Mouse (Mus musculus) brown adipose tissue, adult 24 weeks (tissue): ENCODE data around the gene Dph1. TPM values are rescaled to one million over a fixed set of nuclear protein-coding genes. Genes with fewer than 3 reads are reported as not detected.

Experiments
- H3K27ac ChIP-seq: fragments of 200-500 bp; replicated peaks from 2 replicates; pipeline ENCODE4 v1.5.1; 2012; ENCODE audit warnings: low read depth, mild to moderate bottlenecking, low read length
- H3K4me1 ChIP-seq: fragments of 200-500 bp; 2 replicates; pipeline ENCODE4 v1.6.1; 2012; ENCODE audit warnings: low read length, mixed read lengths; ENCODE audit not compliant: control insufficient read depth, insufficient read depth, insufficient read length
- H3K4me3 ChIP-seq: fragments of 200-500 bp; 2 replicates; pipeline ENCODE4 v1.5.1; 2012; ENCODE audit warnings: low read depth, mild to moderate bottlenecking, low read length, moderate library complexity; ENCODE audit not compliant: insufficient read depth
- polyA plus RNA-seq: library from polyadenylated mRNA; stranded (reverse); fragments of >200 nt; gene quantifications from 2 replicates; pipeline ENCODE4 v1.2.4, GENCODE M21; 2012; ENCODE audit not compliant: missing spikeins, insufficient read depth, insufficient read length

Dph1 gene
- polyA plus RNA-seq, 1 experiment, result 9.4 TPM

- Histone ChIP-seq H3K4me3 (no peak overlapping the region), H3K27ac (peak overlapping the region; percentile 78)
Observed at GRCm38 (mm10) chr11:75147846-75148168, 43.2 kb downstream of the Dph1 start.

DNA sequence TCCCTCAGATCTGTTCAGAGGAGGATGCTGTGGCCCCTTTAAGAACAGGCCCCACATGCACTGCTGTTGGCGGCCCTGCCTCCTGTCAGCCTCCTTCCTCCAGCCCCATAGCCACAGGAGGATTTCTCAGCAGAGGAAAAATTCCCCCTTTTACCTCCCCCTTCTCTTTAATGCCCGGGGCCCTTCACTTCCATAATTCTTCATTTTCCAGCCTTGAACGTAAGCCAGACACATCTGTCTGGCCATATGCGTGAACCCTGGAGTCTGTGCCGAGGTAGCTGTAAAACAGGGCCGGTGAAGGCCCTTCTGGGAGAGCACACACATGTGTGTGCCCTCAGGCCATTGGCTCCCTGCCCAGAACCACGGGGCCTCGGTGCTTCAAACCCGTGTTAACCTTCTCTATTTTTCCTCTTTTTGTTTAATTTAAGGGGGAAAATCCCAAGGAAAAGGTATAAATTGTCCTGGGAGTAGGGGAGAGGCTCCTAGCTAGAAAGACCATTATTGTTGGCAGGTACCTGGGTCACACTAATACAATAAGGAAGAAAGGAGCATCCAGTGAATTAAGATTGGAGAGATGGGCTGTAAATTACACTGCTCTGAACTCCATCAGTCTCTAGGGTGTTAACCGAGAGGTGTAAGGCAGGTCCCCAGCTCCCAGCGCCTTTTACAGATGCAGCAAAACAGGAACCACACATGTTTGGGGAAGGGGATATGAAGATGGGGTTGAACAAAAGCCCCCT lies 43.8 kb downstream of the Dph1 start:
- peaks cover 13% of the 10 kb centered on the region for H3K4me1 ChIP-seq
- H3K27ac ChIP-seq, result peak overlapping the region; percentile 78
- no peak overlapping the region for H3K4me3 ChIP-seq

More at GRCm38 (mm10) chr11:75147846-75148168, 43.2 kb downstream of the Dph1 start:
- H3K4me1 ChIP-seq, result peaks cover 17% of the 10 kb centered on the region

GRCm38 (mm10) chr11:75145841-75146240 lies 45.2 kb downstream of the Dph1 start:
- Histone ChIP-seq H3K27ac (no peak overlapping the region), H3K4me3 (no peak overlapping the region), H3K4me1 (peaks cover 20% of the 10 kb centered on the region)

GRCm38 (mm10) chr11:75142749-75143148 lies 48.3 kb downstream of the Dph1 start:
- peaks cover 44% of the 10 kb centered on the region for H3K4me1 ChIP-seq
- no peak overlapping the region for H3K27ac ChIP-seq
- H3K4me3 ChIP-seq, result no peak overlapping the region

- peaks cover 46% of the 10 kb centered on the region for H3K4me1 ChIP-seq
- H3K4me3 ChIP-seq, result no peak overlapping the region
- H3K27ac ChIP-seq, result peak overlapping the region; percentile 25; the same call in 1 of the 2 replicates
Observed at GRCm38 (mm10) chr11:75141913-75142312, 49.1 kb downstream of the Dph1 start.

GRCm38 (mm10) chr11:75141038-75141437 lies 50.0 kb downstream of the Dph1 start:
- Histone ChIP-seq H3K4me1 (peaks cover 49% of the 10 kb centered on the region), H3K27ac (peak overlapping the region; percentile 33)

DNA sequence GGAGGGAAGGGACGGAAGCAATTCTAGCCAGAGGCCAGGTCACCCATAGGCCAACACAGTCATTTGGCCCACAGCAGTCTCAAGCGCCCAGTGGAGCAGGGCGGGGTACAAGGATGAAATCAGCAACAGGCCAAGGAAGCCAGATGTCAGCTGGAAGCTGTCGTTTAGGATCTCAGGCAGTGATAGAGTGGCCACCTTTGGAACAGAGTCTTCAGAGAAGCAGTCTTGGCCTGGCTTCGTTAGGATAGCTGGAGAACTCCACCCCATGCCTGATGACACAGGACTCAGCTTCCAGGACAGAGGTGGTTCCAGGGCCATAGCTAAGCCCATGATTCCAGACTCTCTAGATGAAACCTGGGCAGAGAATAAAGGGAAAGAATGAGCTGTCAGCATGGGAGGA lies 50.6 kb downstream of the Dph1 start:
- H3K27ac ChIP-seq, result peak overlapping the region; percentile 33

More at GRCm38 (mm10) chr11:75141038-75141437, 50.0 kb downstream of the Dph1 start:
- no peak overlapping the region for H3K4me3 ChIP-seq

DNA sequence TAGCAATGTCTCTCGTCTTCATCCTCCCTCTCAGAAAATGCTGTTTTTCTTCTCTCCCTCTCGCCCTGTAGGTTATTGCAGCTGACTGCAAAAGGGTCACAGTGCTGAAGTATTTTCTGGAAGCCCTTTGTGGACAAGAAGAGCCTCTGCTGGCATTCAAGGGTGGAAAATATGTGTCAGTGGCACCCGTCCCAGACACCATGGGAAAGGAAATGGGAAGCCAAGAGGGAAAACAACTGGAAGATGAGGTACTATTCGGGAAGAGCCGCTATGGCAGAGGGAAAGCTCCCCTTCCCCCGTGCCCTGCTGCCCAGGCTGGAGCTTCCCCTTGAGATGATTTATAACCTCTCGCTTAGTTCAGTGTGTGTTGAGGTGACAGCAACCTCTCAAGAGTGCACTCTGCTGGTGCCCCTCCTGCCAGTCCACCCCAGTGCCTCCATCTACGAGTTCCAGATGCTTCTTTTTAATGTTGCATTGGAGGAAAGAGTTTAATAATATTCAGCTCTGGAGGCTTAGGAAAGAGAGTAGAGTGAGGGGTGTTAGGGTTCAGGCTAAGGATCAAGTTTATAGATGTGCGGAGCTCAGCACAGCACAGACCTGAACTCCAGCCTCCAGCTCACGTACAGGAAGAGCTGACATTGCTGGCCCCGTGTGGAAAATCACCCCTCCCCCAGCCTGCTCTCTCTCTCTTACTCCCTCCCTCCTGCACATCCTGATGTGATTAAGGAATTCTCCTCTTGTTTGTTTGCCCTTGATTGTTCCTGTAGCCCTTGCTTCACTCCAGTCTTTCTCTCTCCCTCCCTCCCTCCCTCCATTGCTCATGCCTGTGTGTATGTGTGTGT lies 51.7 kb downstream of the Dph1 start:
- H3K4me1 ChIP-seq, result peaks cover 58% of the 10 kb centered on the region
- no peak overlapping the region for H3K4me3 ChIP-seq
- peak overlapping the region; percentile 82 for H3K27ac ChIP-seq

More for the DNA sequence above, 50.6 kb downstream of the Dph1 start:
- no peak overlapping the region for H3K4me3 ChIP-seq
- peaks cover 49% of the 10 kb centered on the region for H3K4me1 ChIP-seq

- Histone ChIP-seq H3K4me3 (no peak overlapping the region), H3K4me1 (peaks cover 63% of the 10 kb centered on the region), H3K27ac (peak overlapping the region; percentile 87)
Observed at GRCm38 (mm10) chr11:75136666-75137398, 54.2 kb downstream of the Dph1 start.

GRCm38 (mm10) chr11:75135358-75135757 lies 55.7 kb downstream of the Dph1 start:
- peak overlapping the region; percentile 79 for H3K27ac ChIP-seq
- H3K4me1 ChIP-seq, result peaks cover 52% of the 10 kb centered on the region

DNA sequence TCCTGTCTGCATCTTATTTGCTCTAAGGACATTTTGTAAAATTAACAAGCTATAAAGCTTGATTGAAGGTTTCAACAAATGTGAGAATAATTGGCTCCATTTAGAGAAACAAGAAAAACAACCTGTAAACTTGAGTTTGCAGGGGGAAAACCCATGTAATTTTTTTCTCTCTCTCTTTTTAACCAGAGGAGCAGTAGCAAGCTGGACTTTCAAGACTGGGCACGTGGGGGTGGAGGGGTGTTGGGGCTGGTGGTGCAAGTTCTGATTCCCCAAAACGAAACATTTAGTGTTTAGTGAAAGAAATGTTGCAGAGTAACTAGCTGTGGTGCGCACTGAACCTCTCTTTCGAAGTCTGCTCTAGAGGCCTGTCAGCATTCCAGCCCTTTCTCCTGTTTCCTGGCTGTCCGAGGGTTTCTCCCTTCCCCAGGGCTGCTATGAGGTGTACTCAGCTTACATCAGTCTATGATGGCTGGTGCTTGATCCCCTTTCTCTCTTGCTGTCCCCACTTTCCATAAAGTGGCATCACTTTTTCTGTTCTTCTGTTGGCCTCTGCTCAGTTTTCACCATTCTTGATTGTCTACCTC lies 56.5 kb downstream of the Dph1 start:
- Histone ChIP-seq H3K4me1 (peaks cover 44% of the 10 kb centered on the region), H3K4me3 (no peak overlapping the region), H3K27ac (peak overlapping the region; percentile 79)

More at GRCm38 (mm10) chr11:75135358-75135757, 55.7 kb downstream of the Dph1 start:
- H3K4me3 ChIP-seq, result no peak overlapping the region

- H3K4me1 ChIP-seq, result peaks cover 39% of the 10 kb centered on the region
- H3K4me3 ChIP-seq, result no peak overlapping the region
- H3K27ac ChIP-seq, result peak overlapping the region; percentile 86
Observed at GRCm38 (mm10) chr11:75133951-75134350, 57.1 kb downstream of the Dph1 start.

DNA sequence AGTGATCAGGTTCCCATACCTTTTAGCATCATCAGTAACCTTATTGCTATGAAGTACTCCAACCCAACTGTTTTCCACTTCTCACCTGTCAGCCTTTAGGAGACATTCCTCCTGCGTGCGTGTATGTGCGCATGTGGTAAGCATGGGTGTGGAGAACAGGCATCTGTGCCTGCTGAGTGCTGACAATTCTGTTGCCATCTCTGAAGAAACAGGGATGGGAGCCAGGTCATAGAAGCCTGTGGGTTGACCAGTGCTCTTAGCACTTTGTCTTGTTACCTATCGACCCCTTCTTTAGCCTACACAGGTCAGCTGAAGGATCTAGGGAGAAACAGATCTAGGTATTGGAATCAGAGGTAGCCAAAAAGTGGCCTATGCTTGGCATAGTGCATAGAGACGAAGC lies 57.6 kb downstream of the Dph1 start:
- peaks cover 33% of the 10 kb centered on the region for H3K4me1 ChIP-seq
- H3K27ac ChIP-seq, result peak overlapping the region; percentile 86
- no peak overlapping the region for H3K4me3 ChIP-seq

DNA sequence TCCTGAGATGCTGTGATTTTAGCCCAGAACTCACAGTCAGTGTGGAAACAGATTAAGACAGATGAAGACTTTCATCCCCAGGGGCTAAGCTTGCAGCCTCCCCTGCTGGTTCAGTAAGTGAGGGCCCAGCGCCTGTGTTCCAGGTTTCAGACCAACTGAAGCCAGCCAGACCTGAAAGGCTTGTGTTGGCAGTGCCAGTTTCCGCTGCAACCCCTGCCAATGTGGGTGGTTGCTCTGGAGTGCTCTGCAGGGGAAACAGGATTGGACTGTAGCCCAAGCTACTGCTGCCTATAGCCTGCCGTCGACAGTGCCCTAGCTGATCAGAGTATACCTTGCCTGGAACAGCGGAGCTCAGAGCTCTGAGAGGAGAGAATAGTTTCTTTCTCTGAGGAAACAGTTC lies 58.8 kb downstream of the Dph1 start:
- Histone ChIP-seq H3K4me1 (peaks cover 23% of the 10 kb centered on the region), H3K27ac (no peak overlapping the region; the same call in 1 of the 2 replicates), H3K4me3 (no peak overlapping the region)

DNA sequence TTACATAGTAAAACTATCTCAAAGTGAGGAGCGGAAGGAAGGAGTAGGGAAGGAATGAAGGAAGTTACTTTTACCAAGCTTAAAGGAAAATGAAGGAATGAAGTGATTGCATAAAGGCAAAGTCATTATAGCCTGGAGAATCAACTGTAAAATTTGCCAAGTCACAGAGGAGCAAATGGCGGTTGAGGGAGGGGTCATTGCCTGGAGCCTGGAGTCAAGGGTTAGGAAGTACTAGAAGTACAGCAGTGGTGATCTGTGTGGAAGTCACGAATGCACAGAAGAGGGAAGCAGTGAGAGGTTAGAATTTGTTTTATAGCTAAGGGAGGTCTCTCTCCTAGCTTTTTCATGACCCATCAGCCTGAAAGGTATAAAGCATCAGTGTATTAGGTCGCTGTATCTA lies 59.7 kb downstream of the Dph1 start:
- Histone ChIP-seq H3K27ac (no peak overlapping the region), H3K4me1 (peaks cover 14% of the 10 kb centered on the region), H3K4me3 (no peak overlapping the region)
